Mouse (Mus musculus): Measurements from ENCODE around the gene Sfxn3.
A peak's percentile ranks its signal among the peaks of the same experiment; 100 is the strongest.

DNA sequence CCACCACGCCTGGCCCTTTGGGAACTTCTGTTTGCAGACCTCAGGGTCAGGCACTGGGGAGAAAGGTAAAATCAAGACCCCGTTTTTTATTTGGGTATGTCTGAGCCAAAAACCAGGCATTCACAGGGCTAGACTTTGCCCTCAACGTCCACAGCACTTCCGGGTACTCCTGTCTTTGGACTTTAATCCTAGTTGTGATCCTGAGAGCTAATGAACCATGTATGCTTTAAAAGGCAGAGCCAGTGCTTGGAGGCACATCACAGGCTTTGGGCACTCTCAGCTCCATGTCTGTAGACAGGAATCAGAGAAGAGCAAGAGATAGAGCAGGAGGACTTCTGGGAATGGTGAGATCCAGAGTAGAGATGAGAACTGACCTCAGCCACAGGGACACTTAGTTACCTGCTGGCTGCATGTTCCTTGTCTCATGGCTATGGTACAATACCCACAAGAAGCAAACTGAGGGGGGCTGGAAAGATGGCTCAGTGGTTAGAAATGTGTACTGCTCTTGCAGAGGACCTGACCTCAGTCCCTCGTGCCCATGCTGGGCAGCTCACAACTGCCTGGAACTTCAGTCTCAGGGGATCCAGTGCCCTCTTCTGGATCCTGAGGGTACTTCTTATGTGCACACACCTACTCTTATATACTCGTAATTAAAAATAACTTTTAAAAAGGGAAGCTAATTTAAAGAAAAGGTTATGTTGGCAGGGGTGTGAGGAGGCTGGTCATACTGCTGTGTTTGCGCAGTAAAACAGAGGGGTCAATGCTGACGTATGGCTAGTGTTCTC is 53.4 kb downstream of the Sfxn3 start:
- TF ChIP-seq CTCF (conservative IDR thresholded peaks at IDR 0.05; ENCODE audit: low read length) (peak; percentile 30), NANOG (IDR thresholded peaks at IDR 0.05; ENCODE audit: borderline replicate concordance, low read length) (no peak)
